Mouse (Mus musculus): ENCODE data around the gene Tenm4.
A peak's percentile ranks its signal among the peaks of the same experiment; 100 is the strongest.

Gene Tenm4

DNA sequence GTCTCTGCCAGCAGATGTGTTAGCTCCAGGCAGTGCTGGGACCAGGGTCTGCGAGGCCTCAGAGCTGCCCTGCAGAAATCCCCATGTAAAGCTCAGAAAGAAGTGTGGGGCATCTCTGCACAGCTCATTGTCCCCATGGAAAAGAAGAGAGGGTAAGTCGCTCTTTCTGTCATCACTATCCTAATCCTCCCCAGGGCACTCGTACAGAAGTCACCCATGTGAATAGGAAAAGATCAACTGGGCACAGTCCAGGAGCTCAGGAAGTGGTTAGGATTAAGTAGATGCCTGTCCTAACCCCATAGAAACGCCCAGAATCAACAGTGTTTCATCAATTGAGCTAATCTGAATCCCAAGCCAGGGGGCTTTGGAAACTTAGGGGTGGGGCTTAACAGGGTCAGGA, 476.6 kb downstream of the Tenm4 start:
- no peak for DNase-seq (ENCODE audit: low spot score in 2 of 2)

DNA sequence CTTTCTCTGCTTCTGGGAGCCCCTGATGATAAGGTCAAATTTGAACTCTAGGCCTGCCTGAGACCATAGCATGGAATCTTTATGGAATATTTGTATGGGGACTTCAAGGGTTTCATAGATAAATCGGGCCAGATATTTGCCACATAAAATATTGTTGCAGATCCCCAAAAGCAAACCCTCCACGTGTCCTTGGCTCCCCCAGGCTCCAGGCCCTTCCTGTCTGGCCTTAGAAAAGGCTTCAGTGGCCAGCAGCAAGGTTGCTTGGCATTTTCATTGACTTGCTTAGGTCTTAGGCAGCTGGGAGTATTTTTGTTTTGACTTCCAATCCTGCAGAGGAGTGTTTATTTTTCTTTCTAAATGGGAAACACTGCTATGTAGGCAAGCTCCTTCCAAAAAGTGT, 477.6 kb downstream of the Tenm4 start:
- DNase-seq (ENCODE audit: low spot score in 2 of 2): no peak

DNA sequence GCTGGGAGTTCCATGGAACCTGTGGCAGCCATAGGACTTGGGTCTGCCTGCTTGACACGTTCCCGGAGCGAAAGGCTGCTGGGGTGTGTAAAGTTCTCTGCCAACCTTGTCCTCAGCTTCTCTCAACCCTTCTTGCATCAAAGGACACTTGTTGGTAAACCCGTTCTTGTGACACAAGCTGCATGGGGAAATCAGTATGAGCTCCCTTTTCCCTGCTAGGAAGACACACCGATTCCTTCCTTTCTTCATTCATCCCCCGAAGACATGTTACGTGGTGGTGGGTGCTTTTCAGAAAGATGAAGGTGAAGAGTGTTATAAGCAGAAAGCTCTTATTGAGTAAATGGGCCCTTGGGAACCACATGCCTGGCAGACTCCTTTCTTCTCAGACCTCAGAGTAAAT, 478.1 kb downstream of the Tenm4 start:
- no peak for DNase-seq (ENCODE audit: low spot score in 2 of 2)

DNA sequence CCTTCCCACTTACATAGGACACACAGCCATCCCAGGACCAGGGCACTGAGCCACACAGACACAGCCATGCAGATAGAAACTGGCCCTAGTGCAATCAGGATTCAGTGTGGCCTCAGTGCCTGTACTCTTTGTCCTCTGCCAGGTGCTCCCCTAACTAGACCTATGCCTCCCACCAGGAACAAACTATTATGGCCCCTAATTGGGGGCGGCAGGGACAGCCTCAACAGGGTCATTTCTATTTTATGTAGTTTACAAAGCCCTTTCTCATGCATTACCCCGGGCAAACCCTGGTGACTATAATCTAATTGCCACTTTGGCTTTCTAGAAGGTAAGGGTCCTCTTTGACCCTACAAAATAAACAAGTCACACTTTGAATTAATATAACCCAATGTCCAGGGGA, 479.4 kb downstream of the Tenm4 start:
- DNase-seq (ENCODE audit: low spot score in 2 of 2): no peak

DNA sequence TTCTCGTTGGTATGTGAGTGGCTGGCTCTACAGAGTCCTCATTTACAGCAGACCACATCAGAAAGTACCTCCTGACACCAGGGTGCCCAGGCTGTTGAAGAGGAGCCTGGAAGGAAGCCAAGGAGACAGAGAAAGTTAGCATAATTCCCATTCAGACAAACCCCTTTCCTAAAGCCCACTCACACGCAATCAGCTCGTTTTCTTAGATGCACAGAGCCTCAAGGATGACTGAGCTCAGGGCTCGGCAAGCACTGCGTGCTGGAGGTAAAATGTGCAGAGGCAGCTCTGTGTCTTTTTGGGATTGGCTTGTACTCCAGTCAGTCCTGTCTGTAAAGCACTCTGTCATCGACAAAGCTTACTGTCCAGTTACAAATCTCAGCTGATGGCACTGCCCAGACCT, 480.0 kb downstream of the Tenm4 start:
- DNase-seq (ENCODE audit: low spot score in 2 of 2): no peak

DNA sequence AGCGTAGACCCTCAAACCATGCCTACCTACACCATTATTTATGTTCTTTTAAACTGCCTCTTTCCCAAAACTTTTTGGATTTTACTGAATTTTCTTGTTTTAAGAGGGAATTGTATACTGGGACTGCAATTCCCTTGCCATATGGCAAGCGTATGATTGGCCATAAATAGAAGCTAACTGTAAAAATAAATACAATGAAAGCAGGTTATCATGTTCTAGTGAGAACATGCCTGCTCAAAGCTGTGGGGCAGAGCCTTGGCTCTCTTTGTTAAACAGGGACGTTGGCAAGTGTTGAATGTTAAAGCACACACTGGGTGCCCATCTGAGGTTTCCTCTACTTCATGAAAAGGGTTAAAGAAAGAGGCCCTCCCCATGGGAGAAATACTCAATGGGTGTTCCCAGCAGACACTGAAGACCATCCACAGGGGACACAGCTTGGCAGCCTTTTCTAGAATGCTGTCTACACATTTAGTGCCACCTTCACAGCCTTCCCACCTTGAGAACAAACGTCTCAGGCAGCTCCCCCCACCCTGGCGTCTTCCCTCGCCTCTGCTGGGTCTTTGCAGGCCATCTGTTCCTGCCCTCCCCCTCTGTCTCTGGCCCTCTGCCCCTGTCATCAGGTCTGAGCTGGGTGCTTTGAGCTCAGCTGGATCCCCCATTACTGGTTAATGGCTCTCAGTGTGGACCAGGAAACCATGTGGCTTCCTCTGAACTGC, 480.7 kb downstream of the Tenm4 start:
- peak in 1 of 2 experiments; percentile 39 for DNase-seq (ENCODE audit: low spot score in 2 of 2)

DNA sequence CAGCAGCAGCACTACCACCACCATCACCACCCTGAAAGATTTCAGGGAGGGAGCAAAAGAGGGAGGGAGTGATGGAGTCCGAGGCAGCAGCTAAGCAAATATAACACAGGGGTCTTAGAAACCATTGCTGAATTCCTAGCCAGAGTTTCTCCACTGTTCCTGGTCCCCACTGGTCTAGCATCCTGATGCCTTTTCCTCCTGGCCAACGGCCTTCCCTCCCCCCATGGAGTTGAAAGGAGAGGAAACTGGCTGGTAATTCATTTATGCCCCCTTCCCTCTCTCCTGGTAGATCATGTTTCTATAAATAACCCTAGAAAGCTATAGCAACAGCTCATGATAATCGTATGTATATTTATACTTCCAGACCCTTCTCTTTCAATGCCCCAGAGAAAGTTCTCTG, 481.8 kb downstream of the Tenm4 start:
- DNase-seq (ENCODE audit: low spot score in 2 of 2): no peak

DNA sequence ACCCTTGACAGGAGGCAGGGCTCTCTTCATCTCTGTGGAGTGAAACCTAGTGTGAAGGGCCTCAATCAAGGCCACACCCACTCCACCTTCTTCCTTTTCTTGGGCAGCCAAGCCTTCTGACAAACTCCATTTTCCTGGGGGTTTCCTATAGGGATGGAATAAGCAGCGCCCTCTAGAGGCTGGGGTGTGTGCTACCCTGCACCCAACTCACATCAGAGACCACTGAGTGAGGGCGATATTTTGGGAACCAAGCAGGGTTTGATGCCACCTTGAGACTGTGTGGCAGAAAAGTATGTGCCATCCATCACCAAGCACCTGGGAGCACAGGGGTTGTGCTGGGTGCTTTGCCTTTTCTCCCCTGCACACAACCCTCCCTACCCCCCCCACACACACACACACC, 483.2 kb downstream of the Tenm4 start:
- no peak for DNase-seq (ENCODE audit: low spot score in 2 of 2)

DNA sequence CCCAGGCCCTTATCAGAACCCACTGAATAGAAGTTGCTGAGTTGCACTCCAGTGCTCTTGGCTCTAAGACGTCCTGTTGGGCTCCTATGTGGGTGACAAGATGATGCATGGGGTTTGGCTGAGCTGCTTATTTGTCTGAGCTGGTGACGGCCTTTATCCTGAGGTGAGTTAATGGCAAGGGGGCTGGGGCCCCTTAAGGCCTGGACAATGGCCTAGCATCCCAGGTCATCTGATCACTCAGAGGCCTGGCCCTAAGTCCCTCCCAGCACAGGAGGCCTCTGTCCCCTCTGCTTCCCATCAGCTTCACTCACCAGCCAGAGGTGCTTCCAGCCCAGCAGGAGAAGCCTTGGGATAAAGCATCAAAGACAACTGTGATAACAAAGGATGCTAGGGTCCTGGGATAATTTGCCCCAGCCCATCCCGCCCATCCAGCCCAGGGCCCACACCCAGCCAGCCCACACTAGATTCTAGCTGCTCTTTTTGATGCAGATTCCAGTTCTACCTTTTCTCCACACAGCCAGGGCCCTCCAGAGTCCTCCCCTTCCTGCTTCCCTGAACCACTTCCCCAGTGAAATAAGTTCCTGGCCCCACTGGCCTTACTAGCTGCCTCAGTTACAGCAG, 484.2 kb downstream of the Tenm4 start:
- no peak for DNase-seq (ENCODE audit: low spot score in 2 of 2)

DNA sequence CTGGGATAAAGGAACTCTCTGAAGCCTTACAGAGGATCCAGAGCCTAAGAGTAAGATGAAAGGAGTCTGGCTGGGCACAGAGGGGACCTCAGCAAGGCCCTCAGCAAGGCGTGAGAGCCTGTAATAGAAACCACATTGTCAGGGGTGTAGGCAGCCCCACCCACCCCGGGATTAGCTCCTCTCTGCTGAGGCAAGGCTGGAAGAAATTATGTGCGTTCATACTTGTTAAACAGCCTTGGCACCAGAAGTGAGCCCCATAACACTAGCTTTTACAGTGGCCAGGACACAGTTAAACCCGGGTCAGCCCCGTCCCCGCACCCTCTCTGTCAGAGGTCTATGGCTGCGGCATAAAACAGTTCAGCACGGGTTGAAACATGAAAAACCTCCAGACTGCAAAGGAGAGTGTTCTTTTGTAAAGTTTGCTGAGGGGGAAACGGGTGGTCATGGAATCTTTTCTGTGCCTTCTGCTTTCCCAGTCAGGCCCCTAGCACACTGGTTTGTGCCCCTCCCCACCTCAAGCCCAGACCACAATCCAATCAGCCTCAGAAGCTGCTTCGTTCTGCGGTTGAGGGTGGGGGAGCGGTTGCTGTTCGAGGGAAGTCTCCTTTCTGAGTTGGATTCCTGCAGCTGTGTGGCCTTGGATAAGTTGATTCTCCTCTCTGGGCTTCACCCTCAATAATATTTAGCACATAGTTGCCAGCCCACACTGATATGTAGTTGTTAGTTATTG, 486.2 kb downstream of the Tenm4 start:
- no peak for DNase-seq (ENCODE audit: low spot score in 2 of 2)

DNA sequence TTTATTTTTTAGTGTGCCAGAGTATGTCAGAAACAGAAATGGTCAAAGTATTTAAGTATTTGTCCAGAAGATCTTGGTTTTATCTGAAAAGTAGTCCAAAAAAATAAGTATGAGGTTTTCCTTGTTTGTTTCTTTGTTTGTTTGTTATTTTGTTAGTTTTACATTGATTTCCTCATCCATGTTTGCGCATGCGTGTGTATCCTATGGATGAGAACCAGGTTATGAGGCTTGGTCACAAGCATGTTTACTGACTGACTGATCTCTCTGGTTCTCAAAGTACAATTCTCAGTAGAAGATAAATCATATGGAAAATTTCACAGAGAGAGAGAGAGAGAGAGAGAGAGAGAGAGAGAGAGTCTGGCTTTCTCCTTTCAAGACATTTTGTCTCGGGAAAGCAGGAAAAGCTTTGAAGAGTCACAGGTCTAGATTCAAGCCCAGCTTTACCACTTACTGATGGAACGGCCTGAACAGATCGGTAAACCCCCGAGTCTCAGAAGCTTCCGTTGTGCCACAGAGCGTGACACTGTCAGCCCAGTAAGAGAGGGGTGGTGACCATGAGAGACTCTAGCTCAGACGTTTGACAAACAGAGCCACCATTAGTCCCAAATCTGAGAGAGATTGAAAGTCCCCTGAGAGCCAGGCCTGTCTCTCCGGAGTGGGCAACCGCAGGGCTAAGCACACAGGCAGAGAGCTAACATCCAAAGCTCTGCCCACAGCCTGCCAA, 487.0 kb downstream of the Tenm4 start:
- no peak for DNase-seq (ENCODE audit: low spot score in 2 of 2)

DNA sequence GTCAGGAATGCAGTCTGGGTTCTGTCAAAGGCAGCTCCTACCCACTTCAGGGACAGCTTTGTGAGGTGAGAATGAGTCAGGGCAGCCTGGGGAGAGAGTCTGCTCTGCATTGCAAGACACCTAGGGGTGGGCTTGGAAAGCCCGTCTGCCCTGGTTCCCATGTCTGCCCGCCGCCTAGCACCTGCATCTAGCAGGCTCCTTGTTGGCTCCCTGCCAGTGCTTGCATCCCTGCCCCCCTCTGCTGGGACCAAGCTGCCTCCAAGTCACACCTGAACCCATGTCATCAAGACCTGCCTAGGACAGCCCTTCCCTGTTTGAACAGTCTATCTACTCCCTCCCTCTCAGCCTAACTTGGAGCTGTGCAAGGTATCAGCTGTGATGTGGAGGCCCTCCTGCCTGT, 489.9 kb downstream of the Tenm4 start:
- no peak for DNase-seq (ENCODE audit: low spot score in 2 of 2)

DNA sequence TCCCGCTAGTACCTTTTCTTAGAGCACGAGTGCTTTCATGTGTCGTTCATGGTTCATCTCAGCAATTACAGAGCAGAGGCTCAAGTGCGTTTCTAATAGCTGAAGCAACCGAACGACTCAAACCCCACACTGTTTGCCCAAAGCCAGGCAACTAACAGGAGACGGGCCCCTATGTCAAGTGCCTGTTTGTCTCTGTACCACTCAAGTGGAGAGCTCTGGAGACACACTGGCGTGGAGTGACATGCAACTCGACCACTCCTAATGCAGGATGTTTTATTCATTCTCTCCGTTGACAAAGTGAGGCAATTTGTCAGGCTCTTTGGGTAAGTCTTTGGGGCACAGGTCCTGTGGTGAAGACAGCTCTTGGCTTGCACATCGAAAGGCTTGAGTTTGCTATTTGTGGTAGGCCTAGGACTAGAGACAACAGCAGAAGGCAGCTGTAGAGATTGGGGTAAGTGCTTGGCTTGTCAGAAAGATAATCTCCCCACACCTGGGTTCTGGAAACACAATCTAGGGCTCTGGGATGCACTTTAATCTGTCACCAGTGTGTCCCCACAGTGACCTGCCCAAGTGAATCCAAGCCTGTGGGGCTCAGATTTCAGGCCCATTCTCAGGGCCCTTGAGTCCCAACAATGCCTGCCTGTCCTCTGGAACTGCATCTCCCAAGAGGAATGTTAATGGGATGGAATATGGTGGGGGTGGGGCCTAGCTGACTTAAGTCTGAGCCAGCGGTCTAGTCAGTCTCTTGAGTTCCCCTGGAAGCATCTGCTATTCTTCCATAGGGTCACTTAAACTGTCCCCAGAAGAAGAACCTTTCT, 490.5 kb downstream of the Tenm4 start:
- no peak for DNase-seq (ENCODE audit: low spot score in 2 of 2)

DNA sequence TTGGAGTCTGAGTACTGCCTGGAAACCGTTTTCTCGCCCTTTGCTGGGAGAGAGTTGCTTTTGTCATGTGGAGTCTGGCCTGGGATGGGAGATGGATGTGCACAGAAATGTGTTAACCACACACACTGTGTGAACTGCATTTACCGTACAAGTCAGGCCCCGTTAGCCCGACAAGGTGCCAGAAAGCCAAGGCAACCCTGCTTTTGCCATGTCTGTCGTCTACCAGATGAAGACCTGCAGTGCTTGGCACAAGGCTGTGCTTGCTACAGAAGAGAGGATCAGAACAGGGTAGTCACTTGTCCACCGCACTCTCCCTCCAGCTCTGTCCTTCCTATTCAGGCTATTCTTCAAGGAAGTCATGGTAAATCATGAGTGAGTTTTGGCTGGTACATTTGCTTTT, 492.3 kb downstream of the Tenm4 start:
- DNase-seq (ENCODE audit: low spot score in 2 of 2): no peak

DNA sequence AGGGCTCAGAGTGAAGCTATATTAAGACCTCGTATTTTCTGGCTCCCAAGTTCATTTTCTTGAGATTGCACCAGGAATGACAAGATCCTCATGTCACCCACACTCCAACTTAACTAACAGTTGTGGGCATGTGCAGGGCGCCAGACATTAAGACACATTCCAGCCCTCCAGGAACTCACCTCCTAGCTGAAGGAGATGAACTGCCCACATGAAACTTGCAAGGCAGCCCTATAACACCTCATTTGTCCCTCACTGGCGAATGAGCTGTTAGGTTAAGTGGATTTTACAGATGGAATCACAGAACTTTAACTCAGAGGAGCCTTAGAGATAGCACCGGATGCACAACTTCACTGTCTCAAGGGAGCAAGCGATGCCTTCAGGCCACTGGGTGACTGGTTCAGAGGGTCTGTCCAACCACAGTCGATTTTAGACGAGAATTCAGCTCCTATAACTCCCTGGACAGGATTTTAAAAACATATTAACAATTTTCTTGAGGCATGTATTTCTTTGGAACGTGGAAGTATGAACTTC, 495.4 kb downstream of the Tenm4 start:
- DNase-seq (ENCODE audit: low spot score in 2 of 2): no peak

DNA sequence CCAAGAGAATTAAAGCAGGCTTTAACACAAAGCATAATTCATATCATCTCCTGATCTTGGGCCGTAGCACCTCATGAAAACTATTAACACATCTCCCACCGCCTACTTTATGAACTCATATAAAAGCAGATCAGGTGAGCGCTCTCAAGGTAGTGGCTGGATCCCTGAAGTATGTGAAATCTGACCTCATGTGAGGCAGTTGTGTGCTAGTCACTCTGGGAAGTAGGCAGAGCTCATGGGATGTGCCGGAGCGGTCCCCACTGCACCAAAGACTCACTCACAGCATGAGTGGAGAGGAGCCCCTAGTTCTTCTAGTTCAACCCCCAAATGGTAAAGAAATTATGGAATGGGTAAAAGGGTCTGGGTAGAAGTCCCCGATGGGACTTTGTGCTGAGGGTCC, 496.6 kb downstream of the Tenm4 start:
- DNase-seq (ENCODE audit: low spot score in 2 of 2): no peak

DNA sequence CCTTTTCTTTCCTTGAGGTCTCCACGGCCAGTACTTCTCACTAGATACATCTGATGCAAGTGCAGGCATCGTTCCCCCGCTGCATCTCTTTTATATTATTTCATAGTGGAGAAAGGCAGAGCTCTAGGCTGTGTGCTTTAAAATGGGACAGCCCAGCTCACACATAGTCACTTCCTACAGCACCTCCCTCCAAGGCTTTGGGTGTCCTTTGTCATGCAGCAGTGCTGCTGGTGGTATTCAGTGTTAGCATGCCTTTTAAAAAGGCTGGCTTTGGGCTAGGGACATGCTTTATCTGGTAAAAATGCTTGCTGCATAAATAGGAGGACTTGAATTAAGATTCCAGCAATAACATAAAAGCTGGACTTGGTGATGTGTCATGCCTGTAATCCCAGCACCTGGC, 499.0 kb downstream of the Tenm4 start:
- DNase-seq (ENCODE audit: low spot score in 2 of 2): no peak

DNA sequence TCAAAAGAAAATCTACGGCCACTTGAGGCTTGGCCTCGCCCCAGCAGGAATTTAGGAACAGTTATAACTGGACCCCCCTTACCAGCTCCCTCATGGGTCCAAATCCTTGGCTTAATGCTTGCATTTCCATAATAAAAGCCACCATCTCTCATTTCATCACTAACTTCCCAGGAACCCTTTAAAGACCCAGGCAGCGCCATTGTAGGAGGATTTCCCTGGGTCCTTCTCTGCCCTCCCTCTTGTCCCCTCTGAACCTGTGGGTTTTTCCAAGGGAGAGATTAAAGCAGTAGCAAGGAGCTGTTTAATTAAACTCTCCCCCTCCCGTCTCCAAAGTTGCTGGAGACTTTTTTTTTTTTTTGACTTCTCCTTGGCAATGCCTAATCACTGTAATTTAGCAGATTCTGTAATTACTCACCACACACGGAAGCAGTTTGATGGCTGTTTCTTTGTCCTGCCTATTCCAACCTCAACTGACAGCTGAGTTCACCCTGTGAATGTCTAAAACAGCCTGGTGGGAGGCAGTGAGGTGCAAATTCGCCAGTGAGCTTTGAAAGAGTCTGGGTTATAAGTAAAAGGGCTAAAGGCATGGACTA, 501.4 kb downstream of the Tenm4 start:
- no peak for DNase-seq (ENCODE audit: low spot score in 2 of 2)

DNA sequence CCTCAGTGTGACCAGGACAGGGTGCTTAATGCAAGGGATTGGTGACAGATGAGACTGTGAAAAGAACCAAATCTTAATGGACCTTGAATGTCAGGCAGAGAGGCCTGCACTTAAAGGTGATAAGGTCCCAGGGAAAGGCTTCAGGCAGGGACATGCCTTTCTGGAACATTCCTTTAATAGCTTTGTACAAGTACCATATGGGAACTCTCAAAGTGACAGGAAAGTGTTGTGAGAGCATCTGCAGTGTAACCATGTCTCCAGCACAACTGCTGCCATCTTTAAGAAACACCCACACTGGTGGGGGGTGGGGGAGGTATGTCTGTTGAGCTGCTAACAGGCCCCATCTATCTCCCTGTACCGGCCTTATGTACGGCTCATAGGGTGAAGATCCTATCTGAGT, 506.0 kb downstream of the Tenm4 start:
- DNase-seq (ENCODE audit: low spot score in 2 of 2): no peak

DNA sequence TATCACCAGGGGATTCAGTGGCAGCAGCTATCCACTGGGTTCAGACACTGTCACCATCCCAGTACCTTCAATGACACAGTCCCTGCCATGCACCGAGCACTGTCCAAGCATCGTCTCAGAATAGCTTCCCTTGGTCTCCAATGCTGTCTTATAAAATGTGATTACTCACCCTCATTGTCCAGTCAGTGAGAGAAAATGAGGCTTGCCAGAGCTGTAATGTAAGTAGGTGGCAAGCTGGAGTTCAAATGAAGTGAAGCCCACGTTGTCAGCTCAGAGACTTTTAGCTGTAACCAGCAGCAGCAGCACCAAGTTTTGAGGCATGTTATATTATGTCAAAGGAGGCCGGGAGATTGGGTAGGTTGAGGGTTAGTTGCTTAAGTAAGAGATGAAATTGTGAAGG, 507.2 kb downstream of the Tenm4 start:
- no peak for DNase-seq (ENCODE audit: low spot score in 2 of 2)

DNA sequence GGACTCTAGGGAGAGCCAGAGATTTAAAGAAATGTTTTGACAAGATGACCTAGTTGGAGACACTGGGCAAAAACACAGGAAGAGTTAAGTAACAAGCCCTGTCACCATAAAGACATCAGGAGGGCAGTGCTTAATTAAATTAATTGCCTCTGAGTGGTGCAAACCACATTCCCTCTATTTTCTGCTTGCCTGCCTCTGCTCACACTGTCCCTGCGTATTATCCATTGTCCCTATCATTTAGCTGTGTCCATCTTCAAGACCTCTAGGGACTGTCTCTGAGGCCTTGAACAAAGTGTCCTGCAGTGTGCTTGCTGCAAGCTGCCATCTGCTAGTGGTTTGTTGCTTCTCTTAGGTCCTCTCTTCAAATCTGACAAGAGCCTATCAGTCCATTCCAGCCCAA, 508.7 kb downstream of the Tenm4 start:
- DNase-seq (ENCODE audit: low spot score in 2 of 2): no peak
